Mouse (Mus musculus) mature B cell (primary cell): ENCODE data around the gene Txlnb.
"Not testable (repeated sequence)": the region's sequence is repeated elsewhere in the genome, so short reads cannot be mapped to it uniquely, and the experiment has no call there.

Source experiments
- in situ Hi-C: fragments of 300-500 bp; cut with MboI; formaldehyde crosslinking; loops from 2 replicates; pipeline ENCODE4 v1.14.3; 2019

The Txlnb gene

GRCm38 (mm10) chr10:17820422-17820821 lies 24.4 kb downstream of the Txlnb start:
- in situ Hi-C loops: not testable (repeated sequence)

GRCm38 (mm10) chr10:17827391-17827790 lies 31.4 kb downstream of the Txlnb start:
- in situ Hi-C loops: no loop called here

- in situ Hi-C loops: no loop called here
Observed at GRCm38 (mm10) chr10:17829205-17829604, 33.2 kb downstream of the Txlnb start.

- in situ Hi-C loops: no loop called here
Observed at GRCm38 (mm10) chr10:17831041-17831440, 35.0 kb downstream of the Txlnb start.

- in situ Hi-C loops: no loop called here
Observed at GRCm38 (mm10) chr10:17835031-17835430, 39.0 kb downstream of the Txlnb start.

- in situ Hi-C loops: no loop called here
Observed at GRCm38 (mm10) chr10:17836275-17836674, 40.2 kb downstream of the Txlnb start.

- in situ Hi-C loops: no loop called here
Observed at GRCm38 (mm10) chr10:17842030-17842429, 46.0 kb downstream of the Txlnb start.

- in situ Hi-C loops: no loop called here
Observed at GRCm38 (mm10) chr10:17844781-17845537, 48.9 kb downstream of the Txlnb start.

GRCm38 (mm10) chr10:17857647-17858261 lies 61.7 kb downstream of the Txlnb start:
- in situ Hi-C loops: no loop called here

GRCm38 (mm10) chr10:17860701-17861480 lies 64.9 kb downstream of the Txlnb start:
- in situ Hi-C loops: no loop called here

- in situ Hi-C loops: no loop called here
Observed at GRCm38 (mm10) chr10:17869822-17870662, 74.0 kb downstream of the Txlnb start.

GRCm38 (mm10) chr10:17878002-17878919 lies 82.2 kb downstream of the Txlnb start:
- in situ Hi-C loops: no loop called here

GRCm38 (mm10) chr10:17880038-17880437 lies 84.0 kb downstream of the Txlnb start:
- in situ Hi-C loops: no loop called here

- in situ Hi-C loops: no loop called here
Observed at GRCm38 (mm10) chr10:17880724-17881123, 84.7 kb downstream of the Txlnb start.
